Mouse (Mus musculus) stomach, postnatal 0 days (tissue): ENCODE data around the gene Sh3bgr. TPM values are rescaled to one million over a fixed set of nuclear protein-coding genes. Genes with fewer than 3 reads are reported as not detected.

ENCODE experiments used
- ATAC-seq: fragments of 200-750 bp; cut with Nextera tagmentation; 2 replicates; pipeline ENCODE4 v1.8.0; 2017; ENCODE audit not compliant: low FRiP score, low TSS enrichment
- DNase-seq: peaks from one replicate; pipeline ENCODE4 v3.0.0-alpha.2; 2016; ENCODE audit warnings: low spot score
- H3K27ac ChIP-seq: fragments of 300-500 bp; sonication (generic); replicated peaks from 2 replicates; pipeline ENCODE4 v1.5.1; 2014; ENCODE audit warnings: mild to moderate bottlenecking, control low read depth
- H3K27me3 ChIP-seq: fragments of 300-500 bp; sonication (generic); 2 replicates; pipeline ENCODE4 v1.6.1; 2014; ENCODE audit warnings: low read length; ENCODE audit not compliant: control insufficient read depth, insufficient read depth
- H3K36me3 ChIP-seq: fragments of 300-500 bp; sonication (generic); 2 replicates; pipeline ENCODE4 v1.6.1; 2014; ENCODE audit warnings: low read length, mixed read lengths; ENCODE audit not compliant: control insufficient read depth, insufficient read depth
- H3K4me1 ChIP-seq: fragments of 300-500 bp; sonication (generic); replicated peaks from 2 replicates; pipeline ENCODE4 v1.6.1; 2014; ENCODE audit warnings: antibody characterized with exemption; ENCODE audit not compliant: control insufficient read depth, insufficient read depth
- H3K4me2 ChIP-seq: fragments of 300-500 bp; sonication (generic); replicated peaks from 2 replicates; pipeline ENCODE4 v1.6.1; 2014; ENCODE audit warnings: low read depth, mild to moderate bottlenecking, control low read depth, moderate library complexity
- H3K4me3 ChIP-seq: fragments of 300-500 bp; sonication (generic); 2 replicates; pipeline ENCODE4 v1.5.1; 2014; ENCODE audit warnings: low read depth, low read length, control low read depth
- H3K9ac ChIP-seq: fragments of 300-500 bp; sonication (generic); 2 replicates; pipeline ENCODE4 v1.6.1; 2014; ENCODE audit warnings: mild to moderate bottlenecking, low read length, control low read depth, mixed read lengths
- H3K9me3 ChIP-seq: fragments of 300-500 bp; sonication (generic); 2 replicates; pipeline ENCODE4 v1.6.1; 2016; ENCODE audit warnings: low read length; ENCODE audit not compliant: control insufficient read depth
- CTCF ChIP-seq: IDR thresholded peaks from 2 replicates; pipeline ENCODE4 v1.5.1; 2016; ENCODE audit warnings: antibody characterized with exemption, low read depth, mild to moderate bottlenecking, moderate library complexity
- EP300 ChIP-seq: optimal IDR thresholded peaks from 2 replicates; pipeline ENCODE3; 2016; ENCODE audit warnings: antibody characterized with exemption
- WGBS: fragments of 180-500 bp; shearing (Covaris S2); extraction: QIAGEN DNeasy Blood & Tissue Kit; methylation state at CpG from one replicate; pipeline ENCODE4 v1.1.7; 2014; 5-methylcytosine and 5-hydroxymethylcytosine counted together
- polyA plus RNA-seq: library from polyadenylated mRNA; unstranded; fragments of >200 nt; fragmentation: Nextera tagmentation; extraction: Ambion mirVana; gene quantifications from 2 replicates; pipeline ENCODE4 v1.2.1, GENCODE M21; 2015

Gene Sh3bgr
- polyA plus RNA-seq, 1 experiment from 2014 or later, result 32.1 TPM

DNA sequence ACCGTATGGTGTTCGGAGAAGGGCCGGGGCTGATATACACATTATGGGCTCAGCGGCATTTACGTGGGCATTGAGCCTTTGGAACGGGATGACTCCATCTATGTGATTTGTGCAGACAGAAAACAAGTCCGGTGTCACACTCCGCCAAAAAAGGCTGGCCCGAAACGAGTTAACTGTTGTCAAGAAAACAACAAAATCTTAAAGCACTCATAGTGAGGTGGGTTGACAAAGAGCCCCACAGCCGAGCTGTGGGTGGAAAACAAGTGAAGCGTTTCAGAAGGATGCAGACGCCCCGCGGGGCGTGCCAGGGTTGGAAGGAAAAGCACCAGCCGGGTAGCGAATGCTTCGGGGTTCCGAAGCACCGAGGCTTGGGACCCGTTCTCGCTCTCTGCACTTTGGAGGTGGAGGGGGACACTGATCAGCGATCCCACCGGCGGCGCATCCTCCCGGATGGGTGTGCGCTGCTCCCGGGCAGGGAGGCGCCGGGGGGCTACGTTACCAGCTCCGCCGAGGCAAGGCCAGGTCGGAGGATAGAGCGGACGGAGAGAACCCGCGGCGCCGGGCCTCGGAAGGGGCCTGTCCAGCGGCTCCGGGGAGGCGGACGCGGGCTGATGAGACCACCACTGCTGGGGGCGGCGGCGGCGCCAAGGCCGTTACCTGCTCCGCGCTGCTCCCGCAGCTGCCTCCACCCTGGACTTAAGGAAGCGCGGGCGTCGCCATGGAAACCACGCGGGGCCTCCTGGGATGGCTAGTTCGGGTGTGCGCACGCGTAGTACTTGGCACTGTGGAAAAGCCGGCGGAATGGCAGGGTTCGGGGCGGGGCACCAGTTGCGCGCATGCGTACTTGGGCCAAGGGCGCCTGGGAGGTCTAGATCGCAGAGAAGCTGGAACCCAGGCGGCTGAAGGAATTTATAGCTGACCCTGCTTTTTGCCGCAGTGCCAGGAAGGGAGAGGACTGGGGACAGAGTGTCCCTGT lies 8.4 kb upstream of the Sh3bgr start, which contains the start of gene Lca5l:
TSS of gene Lca5l (minus strand) at position 741 of the 976 bp plus-strand sequence.
- peak within 1 kb of the TSS; percentile 88 for H3K4me3 ChIP-seq
- no peaks in the 10 kb centered on the region for H3K27me3 ChIP-seq
- WGBS, result under 1% methylated on average over 77 of the region's 77 CpGs
- no peaks in the 10 kb centered on the region for H3K4me1 ChIP-seq
- peak within 1 kb of the TSS; percentile 90 for H3K4me2 ChIP-seq
- H3K9me3 ChIP-seq, result no peaks in the 10 kb centered on the region
- peak; percentile 98 for ATAC-seq
- no peaks in the 10 kb centered on the region for H3K36me3 ChIP-seq
- TF ChIP-seq CTCF (no peak), EP300 (no peak)
- peak; percentile 99 for DNase-seq
- peak within 1 kb of the TSS; percentile 63; the same call in 1 of the 2 replicates for H3K27ac ChIP-seq
- peak within 1 kb of the TSS; percentile 76 for H3K9ac ChIP-seq

DNA sequence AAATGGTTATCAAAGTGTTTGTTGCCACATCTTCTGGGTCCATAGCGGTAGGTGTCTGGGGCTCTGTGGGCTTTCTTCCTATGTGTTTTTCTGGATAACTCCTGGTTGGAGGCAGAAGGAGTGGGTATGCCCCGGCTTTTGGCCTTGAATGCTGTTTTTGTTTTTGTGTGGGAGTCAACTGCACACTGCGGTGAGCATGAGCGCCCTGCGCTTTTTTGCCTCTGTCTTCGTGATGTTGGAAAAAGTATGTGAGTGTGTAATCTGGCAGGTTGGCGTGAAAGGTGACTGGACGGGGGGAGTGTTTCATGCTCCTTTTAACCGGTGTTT lies 415 bp downstream of the Sh3bgr start:
- peak overlapping the region; percentile 58 for H3K9ac ChIP-seq
- H3K4me2 ChIP-seq, result peak overlapping the region; percentile 60
- no peaks in the 10 kb centered on the region for H3K27me3 ChIP-seq
- no peaks in the 10 kb centered on the region for H3K36me3 ChIP-seq
- peak overlapping the region; percentile 84 for H3K27ac ChIP-seq
- no peaks in the 10 kb centered on the region for H3K9me3 ChIP-seq
- 39% methylated on average over 9 of the region's 9 CpGs for WGBS
- TF ChIP-seq CTCF (no peak), EP300 (no peak)
- DNase-seq, result no peak
- no peak for ATAC-seq
- peak overlapping the region; percentile 31 for H3K4me3 ChIP-seq
- 0 out of 2 replicates have a peak, but pooled peaks cover 3% of the 10 kb centered on the region for H3K4me1 ChIP-seq

DNA sequence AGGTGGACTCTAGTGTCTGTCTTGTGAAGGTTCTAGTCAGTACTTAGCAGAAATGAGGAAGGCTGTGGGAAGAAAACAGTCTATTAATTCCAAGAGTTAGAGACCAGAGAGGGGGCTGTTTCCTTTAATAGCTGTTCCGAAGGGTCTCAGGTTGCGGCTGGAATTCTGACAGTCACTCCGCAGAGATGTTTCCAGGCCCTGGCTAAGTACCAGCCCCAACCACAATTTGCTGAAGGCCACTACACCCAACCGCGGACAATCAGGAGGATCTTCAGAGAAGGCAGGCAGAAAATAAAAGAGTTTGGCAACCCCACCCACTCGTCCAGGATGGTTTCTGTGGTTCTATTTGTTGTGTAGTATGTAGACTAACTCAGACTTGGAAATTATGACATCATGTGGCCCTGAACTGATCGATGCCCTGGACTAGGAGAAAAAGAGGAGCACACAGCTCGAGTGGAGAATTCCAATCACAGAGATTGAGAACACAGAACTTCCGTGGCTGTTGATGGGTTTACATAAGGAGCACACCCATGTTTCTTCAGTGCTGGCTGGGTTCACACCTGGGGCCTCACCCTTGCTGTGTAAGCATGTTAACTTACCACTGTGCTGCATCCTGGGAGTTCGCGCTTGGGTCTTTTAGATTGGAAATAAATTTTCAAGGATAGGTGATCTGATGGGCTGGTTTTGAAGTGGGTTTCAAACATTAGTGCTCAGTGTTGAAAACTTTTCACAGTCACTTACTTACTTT lies 1.4 kb downstream of the Sh3bgr start:
- Histone ChIP-seq H3K27me3 (no peaks in the 10 kb centered on the region), H3K4me3 (peak overlapping the region; percentile 31; the same call in 1 of the 2 replicates), H3K36me3 (no peaks in the 10 kb centered on the region), H3K4me2 (peak overlapping the region; percentile 60), H3K4me1 (0 out of 2 replicates have a peak, but pooled peaks cover 3% of the 10 kb centered on the region), H3K27ac (peak overlapping the region; percentile 84), H3K9me3 (no peaks in the 10 kb centered on the region), H3K9ac (0 out of 2 replicates have a peak overlapping the region, but pooled peaks have one; percentile 18)
- no peak for TF ChIP-seq CTCF
- TF ChIP-seq EP300, result no peak
- 49% methylated on average over 11 of the region's 11 CpGs for WGBS
- ATAC-seq, result peak; percentile 65; the same call in 1 of the 2 replicates
- DNase-seq, result peak; percentile 41

DNA sequence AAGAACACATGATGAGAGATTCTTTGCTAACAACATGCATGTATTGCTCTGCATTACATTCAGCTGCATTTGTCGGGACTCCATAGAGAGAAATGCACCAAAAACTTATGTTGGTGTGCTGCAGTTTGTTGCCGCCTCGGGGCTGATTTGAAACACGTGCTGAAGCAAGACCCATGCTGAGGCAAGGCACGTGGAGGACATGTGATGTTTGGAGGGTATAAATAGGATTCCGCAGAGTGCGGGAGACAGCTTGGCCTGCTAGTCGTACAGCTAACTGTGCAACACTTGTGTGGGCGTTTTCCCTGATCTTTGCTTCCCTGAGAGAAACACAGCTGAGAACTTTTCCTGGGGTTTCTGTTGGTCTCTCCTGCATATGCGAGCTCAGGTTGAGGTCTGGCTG lies 9.5 kb downstream of the Sh3bgr start:
- no peak overlapping the region for H3K4me3 ChIP-seq
- H3K27ac ChIP-seq, result no peak overlapping the region
- TF ChIP-seq EP300 (no peak), CTCF (no peak)
- WGBS, result 82% methylated on average over 10 of the region's 10 CpGs
- H3K9me3 ChIP-seq, result no peaks in the 10 kb centered on the region
- ATAC-seq (no peak), DNase-seq (no peak)
- no peak overlapping the region for H3K9ac ChIP-seq
- no peak overlapping the region for H3K4me2 ChIP-seq
- H3K27me3 ChIP-seq, result no peaks in the 10 kb centered on the region
- H3K36me3 ChIP-seq, result no peaks in the 10 kb centered on the region
- H3K4me1 ChIP-seq, result peaks cover 2% of the 10 kb centered on the region; the same call in 1 of the 2 replicates

DNA sequence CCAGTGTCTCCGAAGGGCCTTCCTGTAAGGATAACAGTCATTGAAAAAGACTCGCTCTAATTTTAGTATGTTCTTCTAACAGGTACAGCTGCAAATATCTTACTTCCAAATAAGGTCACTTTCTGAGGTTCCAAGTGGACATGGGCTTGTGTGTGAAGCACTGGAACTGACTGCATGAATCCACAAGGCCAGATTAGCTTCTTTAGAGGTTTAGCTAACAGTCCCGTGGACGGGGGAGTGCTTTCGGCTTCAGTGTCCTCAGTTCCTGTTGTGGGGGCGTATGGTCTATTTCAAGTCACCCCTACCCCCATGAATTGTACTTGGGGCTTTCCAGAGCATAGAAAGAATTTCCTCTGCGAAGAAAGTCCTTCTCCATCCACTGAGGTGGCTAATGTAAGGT lies 10.6 kb downstream of the Sh3bgr start:
- peak overlapping the region; percentile 35; the same call in 1 of the 2 replicates for H3K27ac ChIP-seq
- 75% methylated on average over 7 of the region's 7 CpGs for WGBS
- H3K27me3 ChIP-seq, result no peaks in the 10 kb centered on the region
- H3K9ac ChIP-seq, result no peak overlapping the region
- no peaks in the 10 kb centered on the region for H3K36me3 ChIP-seq
- DNase-seq, result no peak
- no peak overlapping the region for H3K4me2 ChIP-seq
- ATAC-seq, result no peak
- H3K4me3 ChIP-seq, result no peak overlapping the region
- H3K9me3 ChIP-seq, result no peaks in the 10 kb centered on the region
- TF ChIP-seq CTCF (no peak), EP300 (no peak)
- peaks cover 2% of the 10 kb centered on the region; the same call in 1 of the 2 replicates for H3K4me1 ChIP-seq
